Mouse (Mus musculus) thymus, adult 2 months (tissue): ENCODE measurements around the gene Gm20425. TPM values are rescaled to one million over a fixed set of nuclear protein-coding genes. Genes with fewer than 3 reads are reported as not detected.

Experiments used
- DNase-seq: peaks from one replicate; pipeline ENCODE4 v3.0.0; 2021
- H3K27ac ChIP-seq: fragments of 200-500 bp; 2 replicates; pipeline ENCODE4 v1.5.1; 2012; ENCODE audit warnings: low read length, control low read depth; ENCODE audit not compliant: control insufficient read depth, insufficient read depth
- H3K27me3 ChIP-seq: fragments of 200-500 bp; 2 replicates; pipeline ENCODE4 v1.6.1; 2012; ENCODE audit warnings: mild to moderate bottlenecking, low read length, moderate library complexity, mixed read lengths; ENCODE audit not compliant: control insufficient read depth, insufficient read depth
- H3K36me3 ChIP-seq: fragments of 200-500 bp; 2 replicates; pipeline ENCODE4 v1.6.1; 2012; ENCODE audit warnings: mild to moderate bottlenecking, low read length, moderate library complexity; ENCODE audit not compliant: control insufficient read depth, insufficient read depth
- H3K4me1 ChIP-seq: fragments of 200-500 bp; replicated peaks from 2 replicates; pipeline ENCODE4 v1.6.1; 2012; ENCODE audit warnings: low read length; ENCODE audit not compliant: control insufficient read depth, insufficient read depth
- H3K4me3 ChIP-seq: fragments of 200-500 bp; 2 replicates; pipeline ENCODE4 v1.5.1; 2012; ENCODE audit warnings: mild to moderate bottlenecking, low read length, control low read depth, moderate library complexity; ENCODE audit not compliant: control insufficient read depth, insufficient read depth
- CTCF ChIP-seq: fragments of 200-500 bp; IDR thresholded peaks from 2 replicates; pipeline ENCODE4 v1.5.1; 2012; ENCODE audit warnings: mild to moderate bottlenecking, control low read depth, low read length, moderate library complexity, borderline replicate concordance; ENCODE audit not compliant: control insufficient read depth, poor library complexity, insufficient read depth; ENCODE audit errors: extremely low read depth
- POLR2A ChIP-seq: fragments of 200-500 bp; IDR thresholded peaks from 2 replicates; pipeline ENCODE4 v1.6.1; 2012; ENCODE audit warnings: mild to moderate bottlenecking, low read length, control low read depth, moderate library complexity; ENCODE audit not compliant: control insufficient read depth, poor library complexity, insufficient read depth; ENCODE audit errors: extremely low read depth
- WGBS: fragments of 180-500 bp; shearing (Covaris S2); methylation state at CpG from one replicate; pipeline ENCODE4 v1.1.7; 2018; 5-methylcytosine and 5-hydroxymethylcytosine counted together
- polyA plus RNA-seq: library from polyadenylated mRNA; depleted of rRNA; stranded (reverse); fragments of >200 nt; gene quantifications from 2 replicates; pipeline ENCODE4 v1.2.3, GENCODE M21; 2012

The Gm20425 gene
- polyA plus RNA-seq, 1 experiment: not detected

- Histone ChIP-seq H3K36me3 (no peaks in the 10 kb centered on the region), H3K27ac (no peak overlapping the region), H3K27me3 (no peaks in the 10 kb centered on the region), H3K4me1 (peaks cover 15% of the 10 kb centered on the region), H3K4me3 (no peak overlapping the region)
- DNase-seq: no peak
- WGBS: 96% methylated on average over 15 of the region's 15 CpGs
- TF ChIP-seq CTCF (no peak), POLR2A (no peak)
Observed at GRCm38 (mm10) chr9:103226806-103227205, 3.3 kb downstream of the Gm20425 start.

- no peak overlapping the region for H3K4me3 ChIP-seq
- no peak overlapping the region for H3K27ac ChIP-seq
- H3K27me3 ChIP-seq: no peaks in the 10 kb centered on the region
- H3K4me1 ChIP-seq: peaks cover 6% of the 10 kb centered on the region
- DNase-seq: peak; percentile 46
- no peaks in the 10 kb centered on the region for H3K36me3 ChIP-seq
- no peak for TF ChIP-seq POLR2A
- peak; percentile 52; the same call in 1 of the 2 replicates for TF ChIP-seq CTCF
- WGBS: 75% methylated on average over 3 of the region's 3 CpGs
Observed at GRCm38 (mm10) chr9:103225464-103225863, 4.6 kb downstream of the Gm20425 start.

- H3K4me3 ChIP-seq: no peak overlapping the region
- no peak overlapping the region for H3K27ac ChIP-seq
- no peaks in the 10 kb centered on the region for H3K4me1 ChIP-seq
- no peaks in the 10 kb centered on the region for H3K27me3 ChIP-seq
- WGBS: 97% methylated on average over 7 of the region's 7 CpGs
- no peaks in the 10 kb centered on the region for H3K36me3 ChIP-seq
- TF ChIP-seq CTCF (no peak), POLR2A (no peak)
- no peak for DNase-seq
Observed at GRCm38 (mm10) chr9:103224721-103225120, 5.4 kb downstream of the Gm20425 start.

DNA sequence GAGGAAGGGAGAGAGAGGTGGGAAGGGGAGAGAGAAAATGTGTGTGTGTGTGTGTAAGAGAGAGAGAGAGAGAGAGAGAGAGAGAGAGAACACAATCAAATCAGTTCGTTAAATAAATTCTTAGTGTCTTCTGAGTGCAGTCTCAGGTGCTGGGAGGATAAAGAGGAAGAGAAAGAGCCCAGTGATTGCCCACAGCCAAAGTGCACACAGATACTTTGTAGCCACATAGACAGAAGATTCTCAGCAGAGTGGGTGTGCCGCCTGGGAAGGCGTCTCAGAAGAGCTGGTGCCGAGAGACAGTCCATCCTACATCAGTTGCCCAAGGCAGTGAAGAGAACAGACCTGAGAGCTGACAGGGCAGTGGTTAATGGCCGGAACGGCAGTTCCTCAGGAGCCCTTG, 15.8 kb downstream of the Gm20425 start:
- TF ChIP-seq POLR2A (no peak), CTCF (no peak)
- Histone ChIP-seq H3K4me1 (no peaks in the 10 kb centered on the region), H3K4me3 (no peak overlapping the region), H3K27ac (no peak overlapping the region), H3K27me3 (no peaks in the 10 kb centered on the region), H3K36me3 (no peaks in the 10 kb centered on the region)
- DNase-seq: no peak
- 94% methylated on average over 6 of the region's 6 CpGs for WGBS

DNA sequence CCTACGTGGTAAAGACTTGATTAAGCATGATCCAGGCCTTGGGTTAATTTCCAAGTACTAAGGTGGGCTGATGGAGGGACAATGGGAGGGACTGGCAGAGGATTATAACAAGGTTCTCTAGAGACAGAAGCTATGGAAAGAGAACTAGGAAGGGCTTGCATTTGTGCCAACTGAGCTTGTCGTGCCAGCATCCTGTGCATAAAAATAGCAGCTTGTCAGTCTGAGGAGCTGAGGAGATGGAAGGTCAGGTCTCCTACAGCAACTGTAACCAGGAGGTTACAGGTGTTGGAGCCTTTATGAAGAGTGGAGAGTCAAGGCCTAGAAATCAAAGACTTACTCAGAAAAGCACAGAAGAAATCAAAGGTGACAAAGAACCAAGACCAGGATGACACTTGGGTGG, 16.5 kb downstream of the Gm20425 start:
- no peak overlapping the region for H3K27ac ChIP-seq
- DNase-seq: no peak

GRCm38 (mm10) chr9:103212654-103213420, 17.3 kb downstream of the Gm20425 start:
- Histone ChIP-seq H3K4me1 (no peaks in the 10 kb centered on the region), H3K27ac (no peak overlapping the region), H3K4me3 (no peak overlapping the region), H3K27me3 (no peaks in the 10 kb centered on the region), H3K36me3 (no peaks in the 10 kb centered on the region)
- WGBS: 94% methylated on average over 28 of the region's 28 CpGs
- no peak for DNase-seq
- TF ChIP-seq POLR2A (no peak), CTCF (no peak)

More for the DNA sequence above, 16.5 kb downstream of the Gm20425 start:
- no peaks in the 10 kb centered on the region for H3K36me3 ChIP-seq
- H3K4me3 ChIP-seq: no peak overlapping the region
- TF ChIP-seq POLR2A (no peak), CTCF (no peak)
- WGBS: 67% methylated on average over 2 of the region's 2 CpGs
- H3K27me3 ChIP-seq: no peaks in the 10 kb centered on the region
- no peaks in the 10 kb centered on the region for H3K4me1 ChIP-seq

- Histone ChIP-seq H3K4me3 (no peak overlapping the region), H3K27me3 (no peaks in the 10 kb centered on the region), H3K36me3 (no peaks in the 10 kb centered on the region), H3K4me1 (no peaks in the 10 kb centered on the region), H3K27ac (no peak overlapping the region)
- TF ChIP-seq CTCF: no peak
- no peak for DNase-seq
- 93% methylated on average over 6 of the region's 6 CpGs for WGBS
Observed at GRCm38 (mm10) chr9:103208802-103209423, 21.2 kb downstream of the Gm20425 start.
